Mouse (Mus musculus) cerebellum, adult 2 months (tissue): ENCODE measurements around the gene Rpl37a. TPM values are rescaled to one million over a fixed set of nuclear protein-coding genes. Genes with fewer than 3 reads are reported as not detected.

Experiments used
- DNase-seq, 2 experiments: peaks; one replicate each; pipeline ENCODE4 v3.0.0; 2021
- H3K27ac ChIP-seq: fragments of 200-500 bp; 2 replicates; pipeline ENCODE4 v1.5.1; 2012; ENCODE audit warnings: low read length, control low read depth, inconsistent platforms; ENCODE audit not compliant: insufficient read depth
- H3K27me3 ChIP-seq: fragments of 200-500 bp; 2 replicates; pipeline ENCODE4 v1.6.1; 2012; ENCODE audit warnings: inconsistent platforms, mild to moderate bottlenecking, low read length, moderate library complexity; ENCODE audit not compliant: control insufficient read depth, insufficient read depth
- H3K4me1 ChIP-seq: fragments of 200-500 bp; 2 replicates; pipeline ENCODE4 v1.6.1; 2011; ENCODE audit warnings: low read length; ENCODE audit not compliant: control insufficient read depth, insufficient read depth
- H3K4me3 ChIP-seq: fragments of 200-500 bp; replicated peaks from 2 replicates; pipeline ENCODE3; 2011; ENCODE audit warnings: mild to moderate bottlenecking, low read depth, low read length, control low read depth; ENCODE audit not compliant: insufficient read depth
- CTCF ChIP-seq: fragments of 200-500 bp; IDR thresholded peaks from 2 replicates; pipeline ENCODE4 v1.5.1; 2011; ENCODE audit warnings: low read depth, mild to moderate bottlenecking, control low read depth, low read length, moderate library complexity, borderline replicate concordance; ENCODE audit not compliant: insufficient read depth
- POLR2A ChIP-seq: fragments of 200-500 bp; IDR thresholded peaks from 2 replicates; pipeline ENCODE4 v1.6.1; 2011; ENCODE audit warnings: low read length, control low read depth, borderline replicate concordance; ENCODE audit not compliant: insufficient read depth
- WGBS: fragments of 180-500 bp; shearing (Covaris S2); methylation state at CpG from one replicate; pipeline ENCODE4 v1.1.7; 2018; 5-methylcytosine and 5-hydroxymethylcytosine counted together
- polyA plus RNA-seq: library from polyadenylated mRNA; depleted of rRNA; stranded (reverse); fragments of >200 nt; gene quantifications from 2 replicates; pipeline ENCODE4 v1.2.3, GENCODE M21; 2012; rRNA removed

Gene Rpl37a
- polyA plus RNA-seq, 1 experiment = 649 TPM

- no peak for TF ChIP-seq CTCF
- TF ChIP-seq POLR2A = no peak
- H3K27ac ChIP-seq = no peak overlapping the region
Observed at GRCm38 (mm10) chr1:72741406-72741805, 30.3 kb downstream of the Rpl37a start.

GRCm38 (mm10) chr1:72744816-72745506 is 33.9 kb downstream of the Rpl37a start:
- Histone ChIP-seq H3K4me1 (peaks cover 9% of the 10 kb centered on the region; the same call in 1 of the 2 replicates), H3K4me3 (no peak overlapping the region), H3K27me3 (no peaks in the 10 kb centered on the region), H3K27ac (no peak overlapping the region)
- 92% methylated on average over 8 of the region's 8 CpGs for WGBS
- DNase-seq = no peak
- TF ChIP-seq CTCF = no peak
- no peak for TF ChIP-seq POLR2A

More at GRCm38 (mm10) chr1:72741406-72741805, 30.3 kb downstream of the Rpl37a start:
- no peak for DNase-seq
- no peak overlapping the region for H3K4me3 ChIP-seq
- peaks cover 17% of the 10 kb centered on the region for H3K4me1 ChIP-seq
- no peaks in the 10 kb centered on the region for H3K27me3 ChIP-seq
- 95% methylated on average over 5 of the region's 5 CpGs for WGBS

- Histone ChIP-seq H3K27me3 (no peaks in the 10 kb centered on the region), H3K27ac (no peak overlapping the region; the same call in 1 of the 2 replicates), H3K4me1 (peaks cover 17% of the 10 kb centered on the region), H3K4me3 (no peak overlapping the region)
- TF ChIP-seq POLR2A (no peak), CTCF (no peak)
- DNase-seq = peak; percentile 77 to 85
- WGBS = 8% methylated on average over 7 of the region's 7 CpGs
Observed at GRCm38 (mm10) chr1:72746382-72746781, 35.3 kb downstream of the Rpl37a start.

- Histone ChIP-seq H3K27ac (no peak overlapping the region), H3K4me1 (peaks cover 19% of the 10 kb centered on the region), H3K4me3 (no peak overlapping the region), H3K27me3 (no peaks in the 10 kb centered on the region)
- WGBS = 14% methylated on average over 7 of the region's 7 CpGs
- TF ChIP-seq POLR2A (no peak), CTCF (no peak)
- peak; percentile 63 to 83 for DNase-seq
Observed at GRCm38 (mm10) chr1:72751371-72751781, 40.3 kb downstream of the Rpl37a start.

- H3K27ac ChIP-seq = no peak overlapping the region
- TF ChIP-seq CTCF = no peak
- no peak for TF ChIP-seq POLR2A
- no peak for DNase-seq
- peaks cover 13% of the 10 kb centered on the region for H3K4me1 ChIP-seq
- H3K4me3 ChIP-seq = no peak overlapping the region
- WGBS = 88% methylated on average over 6 of the region's 6 CpGs
- H3K27me3 ChIP-seq = no peaks in the 10 kb centered on the region
Observed at GRCm38 (mm10) chr1:72753211-72753610, 42.1 kb downstream of the Rpl37a start.

- Histone ChIP-seq H3K4me3 (no peak overlapping the region), H3K27me3 (no peaks in the 10 kb centered on the region), H3K4me1 (peaks cover 13% of the 10 kb centered on the region), H3K27ac (no peak overlapping the region)
- no peak for DNase-seq
- TF ChIP-seq CTCF (no peak), POLR2A (no peak)
- WGBS = 93% methylated on average over 8 of the region's 8 CpGs
Observed at GRCm38 (mm10) chr1:72755227-72755626, 44.1 kb downstream of the Rpl37a start.

- DNase-seq = no peak
- no peak overlapping the region for H3K4me3 ChIP-seq
- H3K4me1 ChIP-seq = peaks cover 11% of the 10 kb centered on the region
- WGBS = 91% methylated on average over 2 of the region's 2 CpGs
- H3K27ac ChIP-seq = no peak overlapping the region
- no peaks in the 10 kb centered on the region for H3K27me3 ChIP-seq
- no peak for TF ChIP-seq CTCF
- no peak for TF ChIP-seq POLR2A
Observed at GRCm38 (mm10) chr1:72755801-72756200, 44.7 kb downstream of the Rpl37a start.

GRCm38 (mm10) chr1:72759758-72760157 is 48.7 kb downstream of the Rpl37a start:
- 91% methylated on average over 6 of the region's 6 CpGs for WGBS
- TF ChIP-seq POLR2A (no peak), CTCF (no peak)
- DNase-seq = no peak
- Histone ChIP-seq H3K27me3 (no peaks in the 10 kb centered on the region), H3K4me1 (no peaks in the 10 kb centered on the region), H3K4me3 (no peak overlapping the region), H3K27ac (no peak overlapping the region)

Other genes starting within 250 kb of the Rpl37a start
- 6.5 and 7.5 TPM in 2 replicates for gene March4, start 174.4 kb upstream of the Rpl37a start, polyA plus RNA-seq
- gene Smarcal1, start 128.0 kb upstream of the Rpl37a start, polyA plus RNA-seq = 46.9 and 47.7 TPM in 2 replicates
- not detected in 2 replicates for gene Ankar, start 10.7 kb upstream of the Rpl37a start, polyA plus RNA-seq
- gene Igfbp2, start 113.2 kb downstream of the Rpl37a start, polyA plus RNA-seq = 63.0 and 78.5 TPM in 2 replicates
- 63.0 and 81.6 TPM in 2 replicates for gene Igfbp5, start 163.6 kb downstream of the Rpl37a start, polyA plus RNA-seq